In genomic region chr17:67565746-67566145, GRCm38 (mm10) we compare ENCODE assay signal across 12 mouse cellular contexts.
A peak's percentile ranks its signal among the peaks of the same experiment; 100 is the strongest.
DNase-seq lines count a peak whose midpoint lies in the region; ATAC-seq lines count a peak whose summit lies in the region.
"Had no signal": no experiment of that assay in that cellular context is flagged by ENCODE, and none has a peak within 500 bp of the region (broad histone marks: within the 10 kb centered on the region; RNA-seq: fewer than 3 reads in every experiment).

No protein-coding gene starts in this region.

- peak; percentile 32 to 64 for DNase-seq in heart, adult 9 months (ENCODE audit: low spot score in 2 of 2)
- DNase-seq in heart, embryonic 10.5 days (ENCODE audit: low spot score) = no peak
- peak; percentile 13 to 47 for DNase-seq in kidney, adult 8-10 months
- no peak for DNase-seq in thymus, postnatal 36 days
- no peak for DNase-seq in right cerebral cortex, adult 18-20 months
- DNase-seq: cerebellum, postnatal 10 days; liver, embryonic 13.5 days; thymus, postnatal 14 days had no signal

- H3K9ac ChIP-seq in lung, embryonic 15.5 days = no peak overlapping the region
- H3K9ac ChIP-seq: forebrain, embryonic 12.5 days; liver, embryonic 13.5 days had no signal

- 52% methylated on average over 3 of the region's 3 CpGs for WGBS in heart, embryonic 10.5 days
- WGBS in lung, embryonic 15.5 days = 45% methylated on average over 3 of the region's 3 CpGs

- H3K4me3 ChIP-seq in heart, embryonic 10.5 days = no peak overlapping the region
- H3K4me3 ChIP-seq in brown adipose tissue, adult 24 weeks (ENCODE audit: insufficient read depth, low read depth, low read length) = no peak overlapping the region
- no peak overlapping the region for H3K4me3 ChIP-seq in lung, embryonic 15.5 days
- H3K4me3 ChIP-seq: forebrain, embryonic 12.5 days; liver, embryonic 13.5 days had no signal

- H3K36me3 ChIP-seq in heart, embryonic 10.5 days = no peaks in the 10 kb centered on the region
- H3K36me3 ChIP-seq in lung, embryonic 15.5 days = no peaks in the 10 kb centered on the region
- H3K36me3 ChIP-seq: forebrain, embryonic 12.5 days; liver, embryonic 13.5 days had no signal

- H3K4me1 ChIP-seq in heart, embryonic 10.5 days = peaks cover 5% of the 10 kb centered on the region; the same call in 1 of the 2 replicates
- peaks cover 29% of the 10 kb centered on the region for H3K4me1 ChIP-seq in brown adipose tissue, adult 24 weeks (ENCODE audit: control insufficient read depth, insufficient read depth, insufficient read length, low read length)
- peaks cover 12% of the 10 kb centered on the region; the same call in 1 of the 2 replicates for H3K4me1 ChIP-seq in lung, embryonic 15.5 days
- H3K4me1 ChIP-seq: liver, embryonic 13.5 days had no signal

- H3K27ac ChIP-seq in heart, embryonic 10.5 days = no peak overlapping the region
- H3K27ac ChIP-seq in brown adipose tissue, adult 24 weeks (replicated peaks; ENCODE audit: low read depth, low read length) = peak overlapping the region; percentile 84
- H3K27ac ChIP-seq in lung, embryonic 15.5 days = peak overlapping the region; percentile 41; the same call in 1 of the 2 replicates
- H3K27ac ChIP-seq: forebrain, embryonic 12.5 days; liver, embryonic 13.5 days had no signal

- no peak for ATAC-seq in lung, embryonic 15.5 days (ENCODE audit: borderline replicate concordance, extremely low read depth, low FRiP score, low TSS enrichment)
- ATAC-seq: inflammation-experienced regulatory T-cells, adult 6 months had no signal

- H3K9me3 ChIP-seq in heart, embryonic 10.5 days = no peaks in the 10 kb centered on the region
- no peaks in the 10 kb centered on the region for H3K9me3 ChIP-seq in lung, embryonic 15.5 days
- H3K9me3 ChIP-seq: forebrain, embryonic 12.5 days; liver, embryonic 13.5 days had no signal

- H3K27me3 ChIP-seq in heart, embryonic 10.5 days (ENCODE audit: insufficient read depth, poor library complexity, severe bottlenecking) = no peaks in the 10 kb centered on the region
- no peaks in the 10 kb centered on the region for H3K27me3 ChIP-seq in lung, embryonic 15.5 days
- H3K27me3 ChIP-seq: forebrain, embryonic 12.5 days; liver, embryonic 13.5 days had no signal

- H3K4me2 ChIP-seq in lung, embryonic 15.5 days = no peak overlapping the region
- H3K4me2 ChIP-seq: forebrain, embryonic 12.5 days; liver, embryonic 13.5 days had no signal

Comparison
In these comparisons a context has a peak if more than half of its experiments do, and no peak if none do; other contexts are left out.
1. DNase-seq: peak in heart, adult 9 months (2 of 2) and kidney, adult 8-10 months (2 of 2); none in heart, embryonic 10.5 days (single experiment), thymus, postnatal 36 days (0 of 2) and right cerebral cortex, adult 18-20 months (single experiment).